Mouse (Mus musculus) lung, adult 18-20 months (tissue): ENCODE measurements at regions not wholly inside any gene's neighbourhood (a gene's known extent, or its start where the extent isn't known, plus 50 kb on each side); places are given as distances from the start of the nearest gene placed in this dataset.
A peak's percentile ranks its signal among the peaks of the same experiment; 100 is the strongest.

ENCODE experiments used
- DNase-seq, 2 experiments: peaks; one replicate each; pipeline ENCODE4 v3.0.0; 2022; ENCODE audit warnings: mixed read lengths in 2 of 2

GRCm38 (mm10) chr2:57424879-57425278 lies 187.4 kb downstream of the Gpd2 start:
- no peak for DNase-seq

- no peak for DNase-seq
Observed at GRCm38 (mm10) chr2:57425439-57425838, 188.0 kb downstream of the Gpd2 start.

DNA sequence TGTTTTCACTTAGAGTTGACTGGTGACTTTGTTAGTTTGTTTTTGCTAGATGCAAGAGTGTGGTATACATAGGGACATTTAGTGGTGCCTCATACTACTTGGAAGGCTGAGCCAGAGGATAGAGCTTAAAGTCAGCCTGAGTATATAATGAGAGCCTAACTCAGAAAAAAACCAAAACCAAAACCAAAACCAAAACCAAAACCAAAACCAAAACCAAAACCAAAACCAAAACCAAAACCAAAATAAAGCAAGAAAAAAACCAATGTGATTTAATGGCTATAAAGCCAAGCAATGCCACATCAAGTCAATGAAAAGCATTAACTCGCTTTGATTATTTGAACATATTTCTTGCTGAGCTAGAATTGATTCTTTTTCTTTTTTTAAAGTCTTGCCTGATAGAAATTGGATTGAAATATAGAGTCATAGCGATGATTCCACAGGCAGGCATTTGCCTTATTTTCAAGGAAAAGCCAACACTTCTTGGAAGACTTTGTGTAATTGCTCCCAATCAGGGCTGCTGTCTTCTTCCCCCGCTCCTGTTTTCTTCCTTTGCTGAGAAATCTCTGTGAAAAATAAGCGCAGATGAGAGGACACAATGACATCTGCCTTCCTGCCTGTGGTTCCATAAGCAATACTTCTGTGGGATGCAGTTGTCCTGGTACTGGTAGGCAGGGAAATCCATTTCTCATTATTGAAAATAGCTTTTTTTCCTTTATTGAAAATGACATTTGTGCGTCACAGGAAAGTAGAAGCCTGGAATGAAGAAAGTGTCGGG lies 213.7 kb downstream of the Gpd2 start:
- no peak for DNase-seq

- peak; percentile 19 to 20 for DNase-seq
Observed at GRCm38 (mm10) chr2:57453896-57454679, 216.7 kb downstream of the Gpd2 start.

DNA sequence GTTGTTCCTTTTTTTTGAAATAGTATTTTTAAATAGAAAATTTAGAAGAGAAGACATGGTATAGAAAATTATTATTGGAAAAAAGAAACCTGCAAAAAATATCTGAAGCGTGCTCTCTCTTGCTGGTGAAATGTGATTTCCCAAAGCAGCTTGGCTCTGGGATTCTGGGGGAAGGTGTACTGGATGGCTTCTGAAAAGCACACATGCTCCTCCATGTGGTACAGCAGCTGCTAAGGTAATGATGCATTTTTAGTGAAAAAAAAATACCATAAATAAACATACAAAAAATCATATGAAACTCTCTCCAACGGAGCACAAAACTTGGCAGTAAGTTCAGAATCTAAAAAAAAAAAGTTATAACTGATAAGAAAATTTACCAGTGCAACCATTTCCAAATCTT lies 222.5 kb downstream of the Gpd2 start:
- no peak for DNase-seq

GRCm38 (mm10) chr2:57473873-57474272 lies 236.4 kb downstream of the Gpd2 start:
- DNase-seq: no peak

DNA sequence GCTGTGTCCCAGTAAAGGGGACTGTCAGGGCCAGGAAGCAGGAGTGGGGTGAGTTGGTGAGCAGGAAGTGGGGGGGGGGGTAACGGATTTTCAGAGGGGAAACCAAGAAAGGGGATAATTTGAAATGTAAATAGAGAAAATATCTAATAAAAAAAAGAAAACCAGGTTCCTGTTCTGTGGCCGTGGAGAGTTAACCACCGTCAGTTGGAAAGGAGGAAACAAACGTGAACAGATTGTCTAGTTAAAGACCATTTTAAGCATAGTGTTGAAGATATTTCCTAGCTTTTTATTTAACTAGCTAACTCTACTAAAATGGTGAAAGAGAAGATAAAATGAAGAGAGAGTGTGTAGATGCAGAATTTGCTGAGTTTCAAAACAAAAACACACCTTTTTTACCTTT lies 254.7 kb downstream of the Gpd2 start:
- DNase-seq: no peak

GRCm38 (mm10) chr2:57492914-57493621 lies 255.6 kb downstream of the Gpd2 start:
- DNase-seq: no peak

DNA sequence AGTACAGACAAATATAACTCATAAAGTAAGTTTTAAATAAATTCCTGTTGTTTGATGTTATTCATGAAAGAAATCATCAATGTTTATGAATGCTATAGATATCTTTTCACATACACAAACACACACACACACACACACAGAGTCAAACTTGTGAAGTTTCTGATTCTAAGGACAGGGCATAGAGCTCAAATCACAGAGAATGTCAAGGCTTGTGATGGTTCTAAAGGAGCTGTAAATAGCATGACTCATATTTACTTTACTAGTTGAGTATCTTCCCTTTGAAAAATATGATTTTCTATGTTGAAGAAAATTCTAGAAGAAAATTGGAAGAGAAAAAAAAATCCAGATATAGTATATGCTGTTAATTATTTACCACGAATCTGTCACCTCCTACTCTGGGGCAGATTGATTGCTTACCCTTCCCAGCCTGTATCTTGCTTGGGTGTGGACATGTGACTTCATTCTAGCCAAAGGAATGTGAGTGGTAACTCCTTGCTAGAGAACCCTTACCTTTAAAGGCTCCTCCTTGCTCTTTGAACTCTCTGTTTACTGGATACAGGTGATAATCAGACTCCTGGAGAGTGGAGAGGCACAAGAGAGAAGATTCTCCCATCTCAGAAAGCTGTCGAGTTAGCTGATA lies 259.0 kb downstream of the Gpd2 start:
- DNase-seq: no peak

GRCm38 (mm10) chr2:57497933-57498332 lies 260.5 kb downstream of the Gpd2 start:
- no peak for DNase-seq

DNA sequence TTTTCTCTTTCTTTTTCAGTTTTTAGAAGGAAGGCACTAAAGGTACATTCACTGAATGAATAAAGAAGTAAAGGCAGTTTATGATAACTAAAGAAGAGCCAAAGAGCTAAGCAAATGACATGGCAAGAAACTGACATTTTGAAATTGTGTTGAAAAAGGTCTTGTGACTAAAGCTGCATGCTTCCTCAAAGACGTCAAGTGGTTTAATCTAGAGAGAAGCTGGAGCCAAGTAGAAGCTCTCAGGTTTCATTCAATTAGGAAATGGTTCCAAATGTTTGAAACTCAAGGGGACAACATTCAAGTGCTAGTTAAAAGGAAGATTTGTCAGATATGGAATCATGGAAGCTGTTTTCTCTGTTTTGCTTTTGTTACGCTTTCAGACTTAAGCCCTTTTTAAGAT lies 267.2 kb downstream of the Gpd2 start:
- no peak for DNase-seq

DNA sequence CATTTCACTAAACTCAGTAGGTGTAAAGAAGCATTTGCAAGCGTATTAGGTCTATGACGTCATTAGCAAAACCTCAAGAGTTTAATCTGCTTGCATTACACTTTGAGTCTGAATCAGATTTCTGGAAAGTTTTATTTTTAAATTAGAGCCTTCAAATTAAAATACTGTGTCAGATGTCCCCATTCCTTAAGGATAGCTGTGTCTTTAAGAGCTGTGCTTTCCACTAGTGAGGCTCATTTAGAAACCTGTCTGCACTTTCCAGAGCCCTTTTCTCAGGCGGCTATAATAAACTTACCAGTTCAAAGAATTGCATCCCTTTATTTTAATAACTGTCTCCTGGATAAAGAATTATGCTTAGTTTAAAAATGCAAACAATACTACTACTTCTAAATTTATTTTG lies 285.0 kb downstream of the Gpd2 start:
- DNase-seq: no peak

DNA sequence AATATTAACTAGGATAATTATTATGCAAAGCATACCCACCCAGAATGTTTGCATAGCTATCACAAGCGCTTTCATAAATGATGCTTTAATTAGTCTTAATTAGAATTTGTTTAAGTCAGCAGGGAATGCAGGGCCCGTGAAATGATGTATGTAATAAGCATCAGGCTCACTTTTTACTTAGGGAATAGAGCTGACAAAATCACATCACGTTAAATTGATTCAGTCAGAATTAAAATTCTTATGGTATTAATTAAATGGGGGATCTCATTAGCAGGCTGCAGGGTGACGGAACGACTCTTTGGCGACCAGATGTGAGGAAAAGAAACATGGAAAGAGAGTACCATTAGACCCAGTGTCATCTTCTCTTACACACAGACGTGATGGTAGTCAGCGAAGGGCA lies 285.5 kb downstream of the Gpd2 start:
- no peak for DNase-seq

GRCm38 (mm10) chr2:57527966-57528365 lies 290.5 kb downstream of the Gpd2 start:
- DNase-seq: no peak

- DNase-seq: no peak
Observed at GRCm38 (mm10) chr2:57539842-57540241, 302.4 kb downstream of the Gpd2 start.

DNA sequence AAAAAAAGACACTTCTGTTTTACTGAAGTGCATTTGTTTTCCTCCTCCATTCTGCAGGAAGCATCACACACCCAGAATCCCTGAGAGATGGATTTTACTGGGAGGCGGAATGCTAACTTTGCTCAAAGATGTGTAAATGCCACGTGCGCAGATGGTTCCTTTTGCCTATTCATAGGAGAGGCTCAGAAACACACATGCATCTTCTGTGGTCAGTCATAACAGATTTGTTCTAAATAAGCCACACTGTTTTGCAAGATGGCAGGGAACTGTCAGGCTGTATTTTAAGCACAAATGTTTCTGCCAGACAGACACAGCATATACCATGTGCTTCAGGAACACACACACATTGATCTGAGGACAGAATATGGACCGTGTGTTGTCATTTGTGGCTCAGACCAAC lies 327.8 kb downstream of the Gpd2 start:
- DNase-seq: no peak

DNA sequence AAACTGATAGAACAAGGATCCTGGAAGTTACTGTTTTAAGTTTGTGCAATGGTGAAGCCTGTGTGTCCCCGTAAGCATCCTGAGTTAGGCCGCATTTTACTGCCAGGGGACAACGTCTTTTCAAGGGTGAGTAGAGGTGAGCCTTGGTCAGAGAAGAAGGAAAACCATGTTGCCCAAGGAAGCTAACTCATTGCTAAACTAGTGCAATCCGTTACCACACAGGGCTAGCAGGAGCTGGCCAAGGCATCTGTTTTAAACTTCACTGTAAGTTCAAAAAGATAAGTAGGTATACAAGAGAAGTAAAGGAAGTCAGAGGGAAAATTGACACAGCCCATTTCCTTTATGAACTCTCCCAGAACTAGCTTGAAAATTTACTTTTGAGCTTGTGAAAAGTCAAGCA lies 328.7 kb downstream of the Gpd2 start:
- DNase-seq: no peak

DNA sequence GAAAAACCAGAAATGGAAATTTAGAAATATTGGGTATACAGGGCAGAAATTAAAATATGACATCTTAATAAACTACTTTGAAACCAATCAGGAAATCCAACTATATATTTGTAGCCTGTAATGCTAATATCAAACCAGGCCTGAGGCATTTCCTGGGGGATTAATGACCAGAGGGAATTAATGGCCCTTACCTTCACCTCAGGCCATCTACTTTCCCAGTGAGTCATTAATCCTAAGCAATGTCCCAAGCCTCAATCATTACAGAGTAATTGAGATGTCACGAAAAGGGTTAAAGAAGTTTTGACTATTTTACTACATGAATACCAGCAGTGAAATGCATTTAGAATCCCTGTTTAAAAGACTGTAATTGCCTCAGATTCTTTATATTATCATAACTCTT lies 329.7 kb downstream of the Gpd2 start:
- no peak for DNase-seq

DNA sequence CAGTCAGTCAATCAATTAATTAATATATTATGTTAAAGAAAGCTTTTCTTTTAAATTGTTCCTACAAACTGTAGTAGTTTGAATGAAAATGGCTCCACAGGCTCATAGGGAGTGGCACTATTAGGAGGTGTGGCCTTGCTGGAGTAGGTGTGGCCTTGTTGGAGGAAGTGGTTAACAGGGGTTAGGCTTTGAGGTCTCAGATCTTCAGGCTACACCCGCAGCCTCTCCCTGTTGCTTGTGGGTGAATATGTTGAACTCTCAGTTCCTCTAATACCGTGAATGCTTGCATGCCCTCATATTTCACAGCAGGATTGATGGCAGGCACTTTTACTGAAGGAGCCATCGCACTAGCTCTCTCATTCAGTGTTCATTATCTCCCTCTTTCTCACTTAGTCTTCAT lies 349.6 kb downstream of the Gpd2 start:
- no peak for DNase-seq

DNA sequence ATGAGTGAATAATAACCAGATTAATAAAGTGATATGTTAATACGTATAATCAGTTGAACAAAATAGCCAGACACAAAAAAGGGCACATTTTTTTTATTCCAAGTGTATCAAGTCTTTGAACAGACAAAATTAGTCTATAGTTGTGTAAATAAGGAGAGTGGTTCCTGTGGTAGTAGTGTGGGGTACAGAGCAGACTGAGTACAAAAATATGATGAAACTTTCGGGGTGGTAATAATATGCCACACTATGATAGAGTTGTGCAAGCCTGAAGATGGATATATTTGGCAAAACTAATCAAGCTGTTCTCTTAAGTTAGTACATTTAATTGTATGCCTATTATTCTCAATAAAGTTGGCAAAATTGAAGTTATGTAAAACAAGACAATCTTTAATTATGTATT lies 356.1 kb downstream of the Gpd2 start:
- no peak for DNase-seq

DNA sequence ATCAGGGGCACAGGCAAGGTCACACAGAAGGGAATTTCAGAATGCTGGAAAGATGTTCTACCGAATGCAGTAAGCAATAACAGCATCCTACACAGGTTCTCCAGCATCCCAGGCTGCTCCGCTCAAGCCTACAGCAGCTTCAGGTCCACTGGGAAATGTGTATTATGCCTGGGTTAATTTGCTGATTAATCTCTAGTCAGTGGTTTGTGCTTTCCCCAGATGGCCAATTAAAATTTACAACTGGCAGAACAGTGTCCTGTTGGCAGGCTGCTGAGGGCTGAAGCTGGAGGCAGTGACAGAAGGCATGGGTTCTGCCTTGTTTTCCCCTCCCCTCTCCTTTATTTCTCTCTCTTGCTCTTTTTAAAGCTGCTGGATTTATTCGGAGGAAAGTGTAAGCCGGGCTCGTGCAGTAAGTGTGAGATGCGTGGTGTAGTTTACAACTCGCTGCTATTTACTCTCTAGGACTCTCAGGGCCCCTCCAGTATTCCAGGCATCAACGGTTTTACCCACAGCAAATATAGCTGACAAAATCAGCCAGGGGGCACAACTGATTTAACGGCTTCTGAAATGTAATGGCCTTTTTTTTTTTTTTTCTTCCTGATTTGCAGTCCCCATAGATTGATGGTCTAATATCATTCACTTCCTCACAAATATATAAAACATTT lies 360.4 kb downstream of the Gpd2 start:
- DNase-seq: no peak

DNA sequence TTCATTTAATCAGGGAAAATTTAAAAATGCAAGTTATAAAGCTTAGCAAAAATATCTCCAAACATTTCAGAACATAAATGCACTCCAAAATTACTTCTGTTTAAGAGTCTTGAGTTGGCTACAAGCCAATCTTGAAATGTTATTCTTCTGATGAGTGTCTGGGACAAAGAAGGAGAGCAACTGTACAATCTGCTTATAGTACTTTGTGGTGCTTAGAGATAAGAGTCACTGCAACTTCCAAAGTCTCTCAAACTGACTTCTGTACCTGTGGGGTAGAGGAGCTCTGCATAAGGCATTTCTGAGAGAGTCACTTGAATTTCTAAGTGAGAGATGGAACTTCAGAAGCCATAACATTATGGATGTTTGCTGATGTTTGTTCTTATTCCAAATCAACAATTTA lies 374.2 kb downstream of the Gpd2 start:
- DNase-seq: no peak

DNA sequence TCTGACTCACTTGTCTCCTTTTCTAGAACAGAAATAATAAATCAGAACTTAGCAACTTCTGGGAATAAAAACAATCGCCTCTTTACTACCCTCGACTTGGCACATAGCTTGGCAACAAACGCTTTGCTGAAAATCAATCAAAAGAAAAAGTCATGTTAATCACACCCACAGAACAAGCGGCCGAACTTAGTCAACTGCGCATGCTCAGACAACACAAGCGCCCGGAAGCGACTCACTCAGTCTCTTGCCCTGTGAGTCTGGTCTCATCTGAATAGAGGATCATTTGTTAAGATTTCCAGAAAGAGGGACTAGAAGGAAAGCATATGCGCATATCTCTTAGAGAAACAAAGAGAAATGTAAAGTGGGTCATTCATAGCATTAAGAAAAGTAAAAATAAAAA lies 375.8 kb downstream of the Gpd2 start:
- no peak for DNase-seq
